Mouse (Mus musculus) layer of hippocampus, adult 6 months (tissue): Measurements from ENCODE around the gene Tefm. TPM values are rescaled to one million over a fixed set of nuclear protein-coding genes. Genes with fewer than 3 reads are reported as not detected.

Experiments used
- long read RNA-seq, 2 experiments: library from polyadenylated mRNA; unstranded; transcript quantifications; one replicate each; pipeline ENCODE4 v2.0.0; 2019 to 2020
- polyA plus RNA-seq: library from polyadenylated mRNA; unstranded; fragments of <200 nt; fragmentation: Nextera tagmentation; gene quantifications from 2 replicates; pipeline ENCODE4 v1.2.3, GENCODE M21; 2021

The Tefm gene
- polyA plus RNA-seq = 12.4 and 13.7 TPM in 2 replicates
- long read RNA-seq, experiment 1, transcript Tefm-201 (4 exons, 1,309 nt) = major isoform, 10 of 15 reads
- long read RNA-seq, experiment 1, partial matches to known transcripts = 2 of 15 reads
- long read RNA-seq, experiment 1, other reads (novel, unspliced or antisense) = 3 of 15 reads
- long read RNA-seq, experiment 2, transcript Tefm-201 (4 exons, 1,309 nt) = major isoform, 23 of 41 reads
- long read RNA-seq, experiment 2, partial matches to known transcripts = 5 of 41 reads
- long read RNA-seq, experiment 2, other reads (novel, unspliced or antisense) = 13 of 41 reads

DNA sequence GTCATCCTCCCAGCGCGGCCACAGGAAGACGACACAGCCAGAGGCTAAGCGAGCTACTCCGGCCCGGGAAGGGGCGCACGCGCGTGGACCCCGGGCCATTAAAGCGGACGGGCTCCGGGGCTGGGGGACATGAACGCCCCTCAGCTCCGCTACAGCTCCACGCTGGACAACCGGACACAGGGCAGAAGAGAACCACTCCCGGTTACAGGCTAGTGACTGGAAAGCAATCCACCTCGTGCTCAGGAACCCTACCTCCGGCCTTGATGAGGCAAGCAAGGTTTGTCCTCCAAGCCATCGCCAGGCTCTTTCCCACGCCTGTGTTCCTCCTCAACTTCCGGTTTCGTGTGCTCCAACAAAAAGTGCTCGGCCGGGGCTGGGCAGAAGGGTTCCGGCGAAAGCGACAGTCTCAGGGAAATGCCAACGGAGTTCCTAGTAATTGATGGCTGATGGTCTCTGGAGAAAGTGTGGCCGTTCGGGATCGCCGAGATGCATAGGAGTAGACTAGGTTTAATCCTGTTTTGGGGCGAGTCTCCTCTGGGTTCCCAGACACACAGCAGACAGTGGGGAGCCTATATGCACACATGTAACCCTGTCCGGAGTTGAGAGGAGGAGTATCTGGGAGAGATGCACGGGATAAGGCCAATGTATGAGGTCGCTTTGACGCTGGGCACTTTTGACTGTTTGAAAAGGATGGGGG is at the start of gene Tefm:
Tefm (minus strand) TSS at position 351 of the 697 bp plus-strand sequence.

GRCm38 (mm10) chr11:80183705-80184255 is 41.8 kb upstream of the Tefm start, which contains the start of gene Rnf135:
Rnf135 (plus strand) TSS chr11:80183851.

GRCm38 (mm10) chr11:80153857-80154495 is 12.0 kb upstream of the Tefm start, which contains the start of gene Adap2:
Adap2 (plus strand) TSS chr11:80154105.

GRCm38 (mm10) chr11:80088917-80089816 is 52.8 kb downstream of the Tefm start, which contains the start of gene Atad5:
Atad5 (plus strand) TSS chr11:80089400.

Other genes starting within 250 kb of the Tefm start
- gene Utp6, start 179.8 kb downstream of the Tefm start, polyA plus RNA-seq = 4.1 and 4.4 TPM in 2 replicates
- gene Suz12, start 149.1 kb downstream of the Tefm start, polyA plus RNA-seq = 3.5 and 3.8 TPM in 2 replicates
- gene Crlf3, start 61.2 kb downstream of the Tefm start, polyA plus RNA-seq = 13.4 and 13.6 TPM in 2 replicates
- 0.60 and 0.63 TPM in 2 replicates for gene Atad5, start 52.8 kb downstream of the Tefm start, polyA plus RNA-seq
- 4.7 TPM in 2 replicates for gene Adap2, start 11.9 kb upstream of the Tefm start, polyA plus RNA-seq
- 5.4 and 5.8 TPM in 2 replicates for gene Rnf135, start 41.7 kb upstream of the Tefm start, polyA plus RNA-seq
- 53.5 and 55.6 TPM in 2 replicates for gene Rhot1, start 66.8 kb upstream of the Tefm start, polyA plus RNA-seq
- 1.1 and 1.7 TPM in 2 replicates for gene Rhbdl3, start 158.7 kb upstream of the Tefm start, polyA plus RNA-seq
- 28.7 and 29.2 TPM in 2 replicates for gene 5730455P16Rik, start 235.9 kb upstream of the Tefm start, polyA plus RNA-seq
- 58.1 and 67.8 TPM in 2 replicates for gene Zfp207, start 241.1 kb upstream of the Tefm start, polyA plus RNA-seq